Mouse (Mus musculus) olfactory bulb, adult 2 months (tissue): ENCODE data around the gene Acin1. TPM values are rescaled to one million over a fixed set of nuclear protein-coding genes. Genes with fewer than 3 reads are reported as not detected.

Experiments used
- H3K27ac ChIP-seq: fragments of 200-500 bp; 2 replicates; pipeline ENCODE4 v1.5.1; 2012; ENCODE audit warnings: low read depth, low read length; ENCODE audit not compliant: insufficient read depth
- H3K4me1 ChIP-seq: fragments of 200-500 bp; 2 replicates; pipeline ENCODE4 v1.6.1; 2012; ENCODE audit warnings: low read length; ENCODE audit not compliant: control insufficient read depth, insufficient read depth
- H3K4me3 ChIP-seq: fragments of 200-500 bp; 2 replicates; pipeline ENCODE4 v1.5.1; 2012; ENCODE audit warnings: mild to moderate bottlenecking, low read depth, low read length, moderate library complexity; ENCODE audit not compliant: insufficient read depth
- CTCF ChIP-seq: fragments of 200-500 bp; IDR thresholded peaks from 2 replicates; pipeline ENCODE4 v1.5.1; 2012; ENCODE audit warnings: low read depth, mild to moderate bottlenecking, low read length, moderate library complexity; ENCODE audit not compliant: insufficient read depth
- POLR2A ChIP-seq: fragments of 200-500 bp; IDR thresholded peaks from 2 replicates; pipeline ENCODE4 v1.6.1; 2012; ENCODE audit warnings: mild to moderate bottlenecking, low read depth, low read length, moderate library complexity; ENCODE audit not compliant: insufficient read depth
- WGBS: fragments of 180-500 bp; shearing (Covaris S2); methylation state at CpG from one replicate; pipeline ENCODE4 v1.1.7; 2018; 5-methylcytosine and 5-hydroxymethylcytosine counted together
- polyA plus RNA-seq: library from polyadenylated mRNA; stranded (reverse); fragments of >200 nt; gene quantifications from 2 replicates; pipeline ENCODE4 v1.2.4, GENCODE M21; 2012; ENCODE audit warnings: low replicate concordance; ENCODE audit not compliant: missing spikeins, insufficient read depth, insufficient read length

Acin1 gene
- polyA plus RNA-seq, 1 experiment: 835 TPM

DNA sequence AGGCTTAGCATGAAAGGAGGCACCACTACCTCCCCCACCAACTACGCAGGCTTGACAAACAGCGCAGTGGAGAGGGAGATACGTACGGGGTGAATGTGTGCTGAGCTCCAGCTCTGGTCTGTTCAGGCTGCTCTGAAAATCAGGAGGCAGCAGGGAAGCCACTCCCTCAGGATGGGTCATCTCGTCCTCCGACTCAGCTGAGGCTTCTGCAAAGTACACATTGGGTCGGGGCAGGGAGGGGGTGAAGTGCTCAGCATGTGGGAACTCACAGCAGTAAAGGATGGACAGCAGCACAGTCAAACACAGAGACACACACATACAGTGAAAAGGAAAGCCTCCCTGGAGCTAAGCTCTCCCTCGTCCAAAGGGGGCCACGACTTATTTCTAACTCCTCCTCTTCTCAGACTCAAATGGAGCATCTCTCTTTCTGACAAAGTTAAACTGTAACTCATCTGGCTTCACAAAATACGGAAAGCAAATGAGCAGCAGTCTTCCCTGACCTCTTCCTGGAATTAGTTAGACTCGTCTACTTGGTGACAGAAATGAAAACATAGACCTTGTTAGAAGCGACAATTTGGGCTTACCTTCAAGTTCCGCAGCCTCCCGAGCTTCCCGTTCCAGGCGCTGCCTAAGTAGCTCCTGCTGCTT is 8.0 kb downstream of the Acin1 start:
- TF ChIP-seq POLR2A: no peak
- no peak for TF ChIP-seq CTCF
- 83% methylated on average over 16 of the region's 16 CpGs for WGBS
- Histone ChIP-seq H3K4me3 (no peak overlapping the region), H3K27ac (no peak overlapping the region), H3K4me1 (no peaks in the 10 kb centered on the region)

GRCm38 (mm10) chr14:54676290-54676689 is 10.4 kb downstream of the Acin1 start:
- WGBS: 70% methylated on average over 5 of the region's 5 CpGs
- no peaks in the 10 kb centered on the region for H3K4me1 ChIP-seq
- no peak for TF ChIP-seq POLR2A
- TF ChIP-seq CTCF: no peak
- no peak overlapping the region for H3K4me3 ChIP-seq
- no peak overlapping the region for H3K27ac ChIP-seq

DNA sequence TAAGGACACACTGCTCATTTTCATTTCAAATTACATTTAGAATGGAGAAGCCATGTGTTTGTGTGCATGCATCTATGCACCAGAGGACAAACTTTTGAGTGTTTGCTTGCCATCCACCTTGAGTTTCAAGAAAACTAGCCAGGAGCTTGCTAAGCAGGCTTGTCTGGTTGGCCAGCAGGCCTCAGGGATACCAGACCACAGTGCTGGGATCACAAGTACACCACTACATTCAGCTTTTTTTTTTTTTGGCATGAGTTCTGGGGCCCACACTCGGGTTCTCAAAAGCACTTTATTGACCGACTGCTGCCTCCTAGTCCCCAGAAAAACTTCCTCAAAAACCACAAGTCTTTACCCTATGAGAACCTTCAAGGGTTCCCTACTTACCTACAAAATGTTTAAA is 12.4 kb downstream of the Acin1 start:
- 31% methylated on average over 2 of the region's 2 CpGs for WGBS
- TF ChIP-seq CTCF (no peak), POLR2A (no peak)
- H3K27ac ChIP-seq: no peak overlapping the region

DNA sequence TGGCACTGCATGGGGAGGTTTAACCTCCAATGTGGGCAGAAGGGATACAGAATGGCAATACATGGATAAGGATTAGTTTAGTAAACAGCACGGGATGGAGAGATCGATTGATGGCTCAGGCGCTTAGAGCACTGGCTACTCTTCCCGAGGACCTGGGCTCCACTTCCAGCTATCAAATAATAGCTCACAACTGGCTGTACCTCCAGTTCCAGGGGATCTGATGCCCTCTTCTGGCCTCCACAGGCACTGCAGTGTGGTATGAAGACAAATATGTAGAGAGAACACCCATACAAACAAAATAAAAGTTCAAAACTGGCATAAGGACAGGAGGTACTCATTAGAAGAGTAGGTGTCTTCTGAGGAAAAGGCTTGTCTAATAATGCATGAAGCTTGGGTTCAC is 17.4 kb downstream of the Acin1 start:
- no peak for TF ChIP-seq CTCF
- WGBS: 66% methylated on average over 4 of the region's 4 CpGs
- peaks cover 5% of the 10 kb centered on the region; the same call in 1 of the 2 replicates for H3K4me1 ChIP-seq
- no peak overlapping the region for H3K27ac ChIP-seq
- no peak overlapping the region for H3K4me3 ChIP-seq

More for the DNA sequence above, 12.4 kb downstream of the Acin1 start:
- Histone ChIP-seq H3K4me1 (no peaks in the 10 kb centered on the region), H3K4me3 (no peak overlapping the region)

- H3K27ac ChIP-seq: no peak overlapping the region
Observed at GRCm38 (mm10) chr14:54664477-54665222, 22.1 kb downstream of the Acin1 start.

GRCm38 (mm10) chr14:54660009-54660408 is 26.7 kb downstream of the Acin1 start:
- 92% methylated on average over 2 of the region's 2 CpGs for WGBS
- peaks cover 7% of the 10 kb centered on the region; the same call in 1 of the 2 replicates for H3K4me1 ChIP-seq
- TF ChIP-seq CTCF (no peak), POLR2A (no peak)
- no peak overlapping the region for H3K27ac ChIP-seq
- no peak overlapping the region for H3K4me3 ChIP-seq

More at GRCm38 (mm10) chr14:54664477-54665222, 22.1 kb downstream of the Acin1 start:
- Histone ChIP-seq H3K4me3 (no peak overlapping the region), H3K4me1 (peaks cover 7% of the 10 kb centered on the region; the same call in 1 of the 2 replicates)
- no peak for TF ChIP-seq CTCF
- 55% methylated on average over 10 of the region's 10 CpGs for WGBS

- Histone ChIP-seq H3K4me3 (peak overlapping the region; percentile 76), H3K27ac (peak overlapping the region; percentile 93), H3K4me1 (peaks cover 22% of the 10 kb centered on the region)
- TF ChIP-seq CTCF (0 out of 2 replicates have a peak, but pooled peaks have one; percentile 8), POLR2A (peak; percentile 56; the same call in 1 of the 2 replicates)
- WGBS: 0% methylated on average over 12 of the region's 12 CpGs
Observed at GRCm38 (mm10) chr14:54653496-54653895, 33.2 kb downstream of the Acin1 start.

DNA sequence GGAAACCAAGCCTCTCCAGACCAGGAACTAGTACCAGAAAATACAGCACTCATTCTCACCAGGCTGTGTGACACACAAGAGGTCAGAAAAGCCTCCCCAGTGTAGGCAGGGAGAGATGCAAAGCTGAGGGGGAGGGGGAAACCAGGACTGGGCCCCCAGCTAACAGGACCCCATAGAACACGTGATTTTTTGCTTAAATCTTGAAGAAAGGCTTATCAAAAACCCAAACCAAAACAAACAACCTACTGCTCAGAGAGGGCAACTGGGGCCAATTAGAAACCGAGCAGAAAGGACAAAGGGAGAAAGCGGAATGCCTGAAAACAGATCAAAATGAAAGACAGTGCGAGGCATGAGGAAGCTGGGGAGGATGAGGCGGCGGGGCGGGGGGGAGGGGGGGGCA is 33.9 kb downstream of the Acin1 start:
- H3K27ac ChIP-seq: peak overlapping the region; percentile 8; the same call in 1 of the 2 replicates
- TF ChIP-seq CTCF (no peak), POLR2A (no peak)
- 0% methylated on average over 7 of the region's 7 CpGs for WGBS
- peak overlapping the region; percentile 76 for H3K4me3 ChIP-seq
- H3K4me1 ChIP-seq: peaks cover 22% of the 10 kb centered on the region

DNA sequence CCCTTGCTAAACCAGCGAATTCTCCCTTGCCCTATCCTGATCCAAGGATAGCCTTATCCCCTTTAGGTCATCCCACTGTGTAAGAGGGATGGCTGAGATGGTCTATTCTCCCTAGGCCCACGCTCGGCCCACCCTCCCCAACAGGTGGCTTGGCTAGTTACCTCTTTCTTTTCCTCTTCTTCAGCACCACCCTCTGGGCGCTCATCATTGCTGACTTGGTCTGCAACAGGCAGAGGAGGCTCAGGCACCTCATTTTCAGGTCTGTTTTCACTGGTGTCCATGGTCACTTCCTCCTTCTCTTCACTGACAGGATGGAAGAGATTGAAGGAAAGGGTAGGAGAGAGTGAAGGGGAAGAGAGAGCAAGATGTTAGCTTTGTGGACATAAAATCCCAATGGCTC is 35.2 kb downstream of the Acin1 start:
- TF ChIP-seq CTCF (no peak), POLR2A (no peak)
- Histone ChIP-seq H3K27ac (no peak overlapping the region), H3K4me3 (no peak overlapping the region), H3K4me1 (peaks cover 22% of the 10 kb centered on the region)
- WGBS: 71% methylated on average over 4 of the region's 4 CpGs
